Mouse (Mus musculus): Measurements from ENCODE around the gene Ly6g6e. TPM values are rescaled to one million over a fixed set of nuclear protein-coding genes. Genes with fewer than 3 reads are reported as not detected.
"Not testable (repeated sequence)": the region's sequence is repeated elsewhere in the genome, so short reads cannot be mapped to it uniquely, and the experiment has no call there.

Gene Ly6g6e
- total RNA-seq, 2 experiments from 2014 or later, result not detected

DNA sequence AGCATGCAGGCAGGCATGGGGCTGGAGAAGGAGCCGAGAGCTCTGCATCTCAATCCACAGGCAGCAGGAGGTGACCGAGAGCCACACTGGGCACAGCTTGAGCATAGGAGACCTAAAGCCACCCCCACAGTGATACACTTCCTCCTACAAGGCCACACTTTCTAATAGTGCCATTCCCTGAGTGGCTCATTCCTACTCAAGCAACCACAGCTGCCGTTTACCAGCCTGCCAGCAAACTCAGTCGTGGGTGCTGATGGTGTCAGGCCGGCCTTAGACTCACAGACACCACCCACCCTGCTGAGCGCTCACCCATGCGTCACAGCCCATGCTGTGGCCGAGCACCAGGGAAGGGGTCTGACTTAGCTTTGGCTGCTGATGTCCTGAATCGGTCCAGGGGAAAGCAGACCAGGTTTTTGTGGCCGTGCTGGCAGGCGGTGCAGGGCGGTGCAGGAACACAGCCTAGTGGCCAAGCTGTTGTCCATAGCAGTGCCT is 20.5 kb downstream of the Ly6g6e start:
- ATAC-seq (replicated peaks; ENCODE audit: poor library complexity), result no peak

DNA sequence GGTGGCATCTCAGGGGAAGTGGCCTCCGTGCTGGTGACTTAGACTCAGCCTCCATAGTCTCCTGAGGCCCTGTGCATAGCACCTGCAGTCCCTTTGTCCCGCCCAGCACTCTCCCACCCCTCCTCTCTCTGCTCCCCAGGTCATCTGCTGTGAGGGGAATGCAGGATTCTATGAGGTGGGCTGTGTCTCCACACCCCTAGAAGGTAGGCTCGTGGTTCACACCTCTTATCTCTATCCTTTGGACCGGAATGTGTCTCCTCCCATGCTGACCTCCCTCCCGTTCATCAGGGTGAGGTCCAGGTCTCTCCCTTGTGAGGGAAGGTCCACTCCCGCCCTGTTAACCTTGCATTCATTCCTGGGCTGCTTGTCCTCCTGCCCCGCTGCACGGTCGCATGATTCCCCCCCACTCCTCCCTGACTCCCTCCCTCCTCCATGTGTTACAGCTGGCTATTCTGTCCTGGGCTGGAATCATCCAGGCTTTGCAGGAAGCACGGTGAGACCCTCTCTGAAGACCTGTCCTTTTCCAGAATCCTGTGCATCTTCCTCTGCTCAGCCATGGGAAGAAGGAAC is 23.6 kb downstream of the Ly6g6e start:
- ATAC-seq (replicated peaks; ENCODE audit: poor library complexity), result no peak

DNA sequence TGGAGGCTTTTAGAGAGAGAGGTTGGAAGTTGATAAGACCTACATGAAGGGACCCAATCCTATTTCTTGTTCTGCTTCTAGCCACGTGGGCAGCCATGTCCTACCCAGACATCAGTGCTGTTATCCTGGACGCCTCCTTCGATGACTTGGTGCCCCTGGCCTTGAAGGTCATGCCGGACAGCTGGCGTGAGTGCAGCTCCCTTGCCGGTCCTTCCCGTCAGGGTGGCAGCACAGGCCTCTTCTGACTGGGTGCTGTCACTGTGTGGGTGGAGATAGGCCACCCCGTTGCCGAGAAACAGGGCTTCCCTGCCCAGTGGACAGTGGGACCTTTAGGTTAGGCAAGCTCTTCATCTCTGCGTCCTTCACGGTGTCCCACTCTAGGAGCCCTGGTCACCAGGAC is 24.5 kb downstream of the Ly6g6e start:
- ATAC-seq (replicated peaks; ENCODE audit: poor library complexity), result no peak

GRCm38 (mm10) chr17:35102299-35102698 is 25.6 kb downstream of the Ly6g6e start:
- no peak for ATAC-seq (replicated peaks; ENCODE audit: poor library complexity)

DNA sequence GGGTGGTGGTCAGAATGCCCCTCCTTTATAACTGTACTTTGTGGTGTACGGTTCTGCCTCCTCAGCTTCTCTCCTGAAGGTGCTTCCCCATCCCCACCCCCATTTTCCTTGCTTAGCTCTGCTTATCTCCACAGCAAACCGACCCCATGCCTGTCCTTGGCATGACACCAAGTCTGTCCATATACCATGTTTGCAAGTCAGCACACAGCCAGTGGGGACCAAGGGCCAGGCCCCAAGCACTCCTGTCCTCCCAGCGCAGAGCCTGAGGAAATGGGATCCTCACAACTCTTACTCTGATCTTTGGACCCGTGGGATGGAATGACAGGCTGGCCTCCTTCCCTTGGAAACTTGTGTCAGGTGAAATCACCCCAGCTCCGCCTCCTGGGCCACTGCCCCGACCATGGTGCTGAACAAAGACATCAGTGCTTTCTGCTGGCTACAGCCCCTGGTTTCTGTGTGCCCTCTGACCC is 26.6 kb downstream of the Ly6g6e start:
- peak; percentile 21 for ATAC-seq (replicated peaks; ENCODE audit: poor library complexity)

- no peak for ATAC-seq (replicated peaks; ENCODE audit: poor library complexity)
Measured at GRCm38 (mm10) chr17:35104079-35104478, 27.4 kb downstream of the Ly6g6e start.

- ATAC-seq (replicated peaks; ENCODE audit: poor library complexity), result peak; percentile 84
Measured at GRCm38 (mm10) chr17:35104754-35105153, 28.1 kb downstream of the Ly6g6e start.

- peak; percentile 51 for ATAC-seq (replicated peaks; ENCODE audit: poor library complexity)
Measured at GRCm38 (mm10) chr17:35105740-35106389, 29.2 kb downstream of the Ly6g6e start.

GRCm38 (mm10) chr17:35106522-35106921 is 29.8 kb downstream of the Ly6g6e start:
- no peak for ATAC-seq (replicated peaks; ENCODE audit: poor library complexity)

DNA sequence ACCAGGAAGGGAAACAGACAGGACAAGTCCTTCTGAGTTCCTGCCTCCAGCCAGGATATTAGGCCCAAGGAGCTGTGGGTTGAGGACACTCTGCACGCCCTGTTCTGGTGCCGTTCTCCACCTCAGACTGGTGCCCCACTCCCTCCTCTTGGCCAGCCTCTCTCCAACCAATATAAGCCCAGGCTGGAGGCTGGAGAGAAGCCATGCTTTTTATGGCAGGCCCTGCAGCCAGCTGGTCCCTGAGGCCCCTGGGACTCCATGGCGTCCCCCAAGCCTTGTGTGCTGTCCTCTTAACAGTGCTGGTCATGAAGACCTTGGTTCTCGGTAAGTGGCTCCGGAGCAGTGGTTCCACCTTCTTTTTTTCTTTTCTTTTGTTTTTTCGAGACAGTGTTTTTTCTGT is 31.4 kb downstream of the Ly6g6e start, which contains the start of gene Ly6g5c:
Gene Ly6g5c (plus strand): TSS at position 183 of the 400 bp plus-strand sequence.
- ATAC-seq (replicated peaks; ENCODE audit: poor library complexity), result no peak

- ATAC-seq (replicated peaks; ENCODE audit: poor library complexity), result no peak
Measured at GRCm38 (mm10) chr17:35111774-35112173, 35.1 kb downstream of the Ly6g6e start.

DNA sequence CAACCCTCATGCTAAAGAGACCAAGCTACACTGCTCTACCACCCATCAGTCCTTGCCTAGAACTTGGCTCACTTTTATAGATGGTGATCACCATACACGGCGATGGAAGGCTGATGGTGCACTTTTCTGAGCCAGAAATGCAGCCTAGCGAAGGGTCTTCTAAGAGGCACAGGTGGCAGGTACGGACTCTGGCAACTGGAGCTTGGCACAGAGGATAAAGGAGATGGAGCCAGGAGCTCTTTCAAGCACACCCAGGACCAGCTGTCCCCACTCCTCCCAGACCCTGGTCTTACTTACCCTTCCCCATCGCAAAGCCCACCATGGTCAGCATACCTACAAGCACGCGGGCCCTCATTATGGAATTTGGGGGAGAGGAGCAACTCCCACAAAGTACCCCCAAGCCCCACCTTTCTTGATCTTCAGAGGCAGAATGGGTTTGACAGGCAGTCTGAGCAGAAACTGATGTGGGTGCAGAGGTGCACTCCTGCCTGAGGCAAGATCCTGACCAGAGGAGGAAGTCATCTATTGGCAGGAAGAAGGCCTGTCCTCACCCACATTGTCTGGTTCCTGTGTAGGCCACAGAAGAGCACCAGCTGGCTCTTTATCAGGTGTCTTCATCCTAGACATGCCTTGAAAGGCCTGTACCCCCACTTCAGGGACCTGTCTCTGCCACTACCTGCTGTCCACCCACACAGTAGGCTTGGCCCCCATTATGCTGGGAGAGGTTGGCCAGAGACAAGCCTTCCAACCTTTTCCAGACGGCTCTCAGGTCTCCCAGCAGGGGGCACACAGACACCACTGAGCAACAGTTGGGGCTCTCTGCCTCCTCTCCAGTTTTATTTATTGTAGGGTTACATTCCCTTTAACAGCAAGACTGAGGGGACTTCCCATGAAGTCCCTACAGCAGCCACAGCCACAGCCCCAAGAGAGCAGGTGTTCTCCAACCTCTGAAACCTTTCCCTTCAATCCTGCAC is 38.6 kb downstream of the Ly6g6e start, which contains the start of gene Ly6g5b:
Gene Ly6g5b (minus strand): TSS at position 383 of the 974 bp plus-strand sequence.
- ATAC-seq (replicated peaks; ENCODE audit: poor library complexity), result peak; percentile 73

GRCm38 (mm10) chr17:35120745-35121142 is 44.0 kb downstream of the Ly6g6e start:
- ATAC-seq (replicated peaks; ENCODE audit: poor library complexity), result no peak

GRCm38 (mm10) chr17:35121143-35121799 is 44.6 kb downstream of the Ly6g6e start, which contains the start of gene Gpank1:
TSS of gene Gpank1 (plus strand) at chr17:35121455.
- ATAC-seq (replicated peaks; ENCODE audit: poor library complexity), result peak; percentile 89

DNA sequence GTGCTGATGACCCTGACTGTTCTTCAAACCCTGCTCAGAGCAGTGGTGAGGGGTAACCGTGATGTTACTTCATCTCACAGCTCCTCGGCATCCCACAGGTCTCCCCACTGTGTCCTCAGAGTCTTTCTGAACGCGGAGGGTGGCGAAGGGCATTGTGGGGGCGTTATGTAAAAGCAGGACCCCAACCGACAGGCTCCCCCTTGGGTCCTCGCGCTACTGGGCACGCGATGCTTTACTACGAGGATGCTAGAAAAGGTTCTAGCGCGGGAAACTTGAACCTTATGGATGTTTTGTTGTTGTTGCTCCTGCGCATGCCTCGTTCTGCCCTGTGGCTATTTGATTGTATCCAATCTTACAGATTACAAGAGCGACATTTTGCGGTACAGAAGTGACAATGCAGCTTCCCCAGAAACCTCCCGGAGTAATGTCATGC is 45.2 kb downstream of the Ly6g6e start, which contains the start of gene Csnk2b:
Gene Csnk2b (minus strand): TSS at position 183 of the 433 bp plus-strand sequence.
- ATAC-seq (replicated peaks; ENCODE audit: poor library complexity), result peak; percentile 13

DNA sequence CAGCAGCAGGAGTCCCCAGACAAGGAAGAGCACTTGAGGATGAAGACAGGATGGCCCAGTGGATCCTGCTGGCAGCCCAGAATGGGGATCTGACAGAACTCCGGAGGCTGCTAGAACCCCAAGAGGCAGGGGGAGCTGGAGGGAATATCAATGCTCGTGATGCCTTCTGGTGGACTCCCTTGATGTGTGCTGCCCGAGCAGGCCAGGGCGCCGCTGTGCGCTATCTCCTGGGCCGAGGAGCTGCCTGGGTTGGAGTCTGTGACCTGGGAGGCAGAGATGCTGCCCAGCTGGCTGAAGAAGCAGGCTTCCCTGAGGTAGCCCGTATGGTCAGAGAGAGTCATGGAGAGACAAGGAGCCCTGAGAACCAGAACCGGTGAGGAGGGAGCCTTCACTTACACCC is 46.6 kb downstream of the Ly6g6e start:
- ATAC-seq (replicated peaks; ENCODE audit: poor library complexity), result not testable (repeated sequence)

DNA sequence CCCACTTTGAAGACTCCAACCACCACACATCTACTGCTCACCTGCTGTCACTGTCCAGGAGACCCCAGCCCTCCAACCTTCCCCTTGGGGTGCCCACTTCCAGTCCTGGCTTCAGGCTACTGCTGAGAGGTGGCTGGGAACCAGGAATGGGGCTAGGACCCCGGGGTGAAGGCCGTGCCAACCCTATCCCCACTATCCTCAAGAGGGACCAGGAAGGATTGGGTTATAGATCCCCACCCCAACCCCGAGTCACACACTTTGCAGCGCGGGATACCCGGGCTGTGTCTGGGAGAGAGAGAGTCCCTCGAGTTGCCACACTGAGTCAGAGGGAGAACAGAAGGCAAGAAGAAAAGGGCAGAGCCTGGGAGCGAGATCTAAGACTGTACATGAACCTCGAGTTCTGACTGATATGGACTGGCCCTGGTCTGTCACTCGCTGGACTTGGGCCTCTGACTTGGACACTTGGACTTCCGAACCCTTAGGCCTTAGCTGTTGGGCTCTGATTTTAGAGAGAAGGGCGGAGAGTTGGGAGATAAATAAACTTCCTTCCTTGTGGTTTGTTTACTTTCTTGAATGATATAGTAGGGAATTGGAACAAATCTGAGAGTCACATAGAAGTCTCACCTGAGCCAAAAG is 47.7 kb downstream of the Ly6g6e start:
- ATAC-seq (replicated peaks; ENCODE audit: poor library complexity), result not testable (repeated sequence)

DNA sequence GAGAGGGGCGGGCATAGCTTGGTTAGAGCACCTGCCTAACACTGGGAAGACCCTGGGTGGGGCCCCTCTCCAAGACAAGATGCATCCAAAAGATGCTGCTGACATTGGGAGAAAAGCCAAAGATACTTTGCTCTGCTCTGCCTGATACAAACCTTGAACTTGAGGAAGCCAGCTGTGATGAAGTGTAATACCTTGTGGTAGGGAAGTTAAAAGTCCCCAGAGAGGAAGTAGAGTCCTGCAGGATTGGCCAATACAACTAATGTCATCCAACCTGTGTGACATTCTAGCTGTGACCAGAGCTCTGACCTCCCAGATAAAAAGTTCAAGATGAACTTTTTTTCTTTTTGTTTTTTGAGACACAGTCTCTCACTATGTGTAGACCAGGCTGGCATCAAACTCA is 48.4 kb downstream of the Ly6g6e start:
- ATAC-seq (replicated peaks; ENCODE audit: poor library complexity), result no peak

DNA sequence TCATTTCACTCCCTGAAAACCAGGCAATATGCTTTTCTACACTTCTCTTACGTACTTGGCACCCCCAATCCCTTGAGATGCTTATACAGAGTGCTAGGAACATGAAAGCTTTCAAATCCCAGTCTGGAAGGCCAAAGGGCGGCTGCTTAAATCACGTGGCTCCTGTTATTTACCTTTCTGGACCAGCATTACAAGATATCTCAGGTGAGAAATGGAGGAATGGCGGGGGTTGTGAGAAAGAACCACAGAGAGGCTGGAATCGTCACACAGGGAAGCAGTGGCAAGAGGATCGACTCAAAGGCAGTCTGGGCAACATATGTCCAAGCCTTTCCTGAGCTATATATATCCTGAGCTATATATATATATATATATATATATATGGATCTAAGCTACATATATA is 48.9 kb downstream of the Ly6g6e start:
- no peak for ATAC-seq (replicated peaks; ENCODE audit: poor library complexity)

- peak; percentile 65 for ATAC-seq (replicated peaks; ENCODE audit: poor library complexity)
Measured at GRCm38 (mm10) chr17:35126206-35126611, 49.5 kb downstream of the Ly6g6e start, which contains the start of gene D17H6S53E. TSS of gene D17H6S53E (plus strand) at chr17:35126373.

Data from megakaryocyte progenitor cell, adult 5-6 weeks (primary cell).